Mouse (Mus musculus): Measurements from ENCODE around the gene Best3.

DNA sequence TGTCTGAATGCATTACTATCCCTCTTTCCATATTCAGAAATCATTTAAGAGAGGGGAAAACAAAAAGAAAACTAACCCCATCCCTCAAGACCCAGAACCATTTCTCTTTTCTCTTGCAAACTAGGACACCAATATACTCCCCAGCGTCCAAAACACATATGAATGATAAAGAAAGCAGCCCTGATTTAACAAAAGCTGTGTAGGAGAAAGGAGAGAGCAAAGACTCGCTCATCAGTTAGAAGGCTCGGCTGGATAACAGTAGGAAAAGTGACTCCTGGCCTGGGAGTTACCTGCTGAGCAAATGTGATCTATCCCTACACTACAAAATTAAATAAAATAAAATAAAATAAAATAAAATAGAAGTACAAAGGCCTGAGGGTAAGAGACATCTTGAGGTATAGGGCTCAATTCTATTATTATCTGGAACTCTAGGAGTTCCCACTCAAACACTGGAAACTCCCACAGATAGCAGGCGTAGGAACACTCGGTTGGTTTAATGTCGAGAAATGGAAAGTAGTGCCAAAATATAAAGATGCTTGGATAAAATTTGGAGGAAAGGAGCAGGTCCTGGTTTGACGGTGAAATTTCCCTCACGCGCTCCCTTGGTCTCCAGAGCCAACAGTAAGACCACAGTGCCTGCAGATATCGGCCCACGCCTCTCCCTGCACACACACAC lies 29.5 kb upstream of the Best3 start:
- TF ChIP-seq POLR2A (IDR thresholded peaks at IDR 0.05; ENCODE audit: insufficient read depth, low read length) (no peak), EP300 (IDR thresholded peaks at IDR 0.05; ENCODE audit: insufficient read depth, low read depth, low read length) (no peak), CTCF (IDR thresholded peaks at IDR 0.05; ENCODE audit: low read depth, low read length) (no peak)

Data from ES-Bruce4 (cell line).